Mouse (Mus musculus) liver, adult 2 months (tissue): ENCODE results near the gene Sec22a.

Experiments
- CTCF ChIP-seq: fragments of 200-500 bp; IDR thresholded peaks from 2 replicates; pipeline ENCODE4 v1.5.1; 2011; ENCODE audit warnings: low read depth, low read length, control low read depth
- POLR2A ChIP-seq: fragments of 200-500 bp; IDR thresholded peaks from 2 replicates; pipeline ENCODE4 v1.6.1; 2011; ENCODE audit warnings: low read length, control low read depth; ENCODE audit not compliant: insufficient read depth; ENCODE audit errors: extremely low read depth

GRCm38 (mm10) chr16:35282456-35282855, 81.3 kb downstream of the Sec22a start:
- no peak for TF ChIP-seq CTCF
- no peak for TF ChIP-seq POLR2A
